Mouse (Mus musculus) megakaryocyte, embryonic 14.5 days (primary cell): ENCODE measurements around the gene Frmpd1. TPM values are rescaled to one million over a fixed set of nuclear protein-coding genes. Genes with fewer than 3 reads are reported as not detected.

ENCODE experiments used
- H3K27me3 ChIP-seq: replicated peaks from 2 replicates; pipeline ENCODE3; 2012; ENCODE audit warnings: inconsistent platforms
- H3K36me3 ChIP-seq: replicated peaks from 2 replicates; pipeline ENCODE3; 2012; ENCODE audit warnings: low read length, inconsistent platforms, mixed read lengths
- H3K4me1 ChIP-seq: 2 replicates; pipeline ENCODE4 v1.6.1; 2012; ENCODE audit warnings: inconsistent platforms
- H3K4me3 ChIP-seq: replicated peaks from 2 replicates; pipeline ENCODE3; 2012; ENCODE audit warnings: moderate library complexity, mild to moderate bottlenecking, inconsistent platforms
- H3K9me3 ChIP-seq: 2 replicates; pipeline ENCODE4 v1.6.1; 2012; ENCODE audit warnings: inconsistent platforms
- FLI1 ChIP-seq: IDR thresholded peaks from 2 replicates; pipeline ENCODE4 v1.6.1; 2012; ENCODE audit warnings: low read length, inconsistent platforms, mixed read lengths
- GATA1 ChIP-seq: IDR thresholded peaks from 3 replicates; pipeline ENCODE4 v1.6.1; 2012; ENCODE audit warnings: mixed read lengths, low read length, inconsistent platforms, borderline replicate concordance
- polyA plus RNA-seq: library from polyadenylated mRNA; stranded (reverse); fragments of >175 nt; gene quantifications from 2 replicates; pipeline ENCODE4 v1.2.3, GENCODE M21; 2012; ENCODE audit warnings: low replicate concordance; ENCODE audit not compliant: insufficient read depth

Frmpd1 gene
- polyA plus RNA-seq, 1 experiment: 0.08 TPM

DNA sequence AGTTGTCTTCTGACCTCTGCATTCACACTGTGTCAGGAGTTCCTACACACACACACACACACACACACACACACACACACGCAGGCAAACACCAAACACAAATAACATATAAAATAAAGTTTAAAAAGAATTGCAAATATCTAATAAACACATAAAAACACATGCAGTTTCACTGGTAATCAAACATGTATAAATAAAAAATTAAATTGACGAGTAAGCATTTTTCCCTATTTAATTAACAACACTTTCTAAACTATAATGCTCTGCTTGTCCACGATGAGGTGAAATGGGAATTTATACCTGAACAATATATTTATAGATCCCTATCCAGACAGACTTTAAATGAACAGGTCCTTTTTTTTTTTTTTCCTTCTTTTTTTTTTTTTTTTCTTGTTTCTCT lies 18.7 kb upstream of the Frmpd1 start:
- Histone ChIP-seq H3K36me3 (no peaks in the 10 kb centered on the region), H3K9me3 (peaks cover 7% of the 10 kb centered on the region; the same call in 1 of the 2 replicates), H3K4me3 (no peak overlapping the region), H3K27me3 (peaks cover 28% of the 10 kb centered on the region), H3K4me1 (peaks cover 22% of the 10 kb centered on the region)
- TF ChIP-seq GATA1 (no peak), FLI1 (no peak)

DNA sequence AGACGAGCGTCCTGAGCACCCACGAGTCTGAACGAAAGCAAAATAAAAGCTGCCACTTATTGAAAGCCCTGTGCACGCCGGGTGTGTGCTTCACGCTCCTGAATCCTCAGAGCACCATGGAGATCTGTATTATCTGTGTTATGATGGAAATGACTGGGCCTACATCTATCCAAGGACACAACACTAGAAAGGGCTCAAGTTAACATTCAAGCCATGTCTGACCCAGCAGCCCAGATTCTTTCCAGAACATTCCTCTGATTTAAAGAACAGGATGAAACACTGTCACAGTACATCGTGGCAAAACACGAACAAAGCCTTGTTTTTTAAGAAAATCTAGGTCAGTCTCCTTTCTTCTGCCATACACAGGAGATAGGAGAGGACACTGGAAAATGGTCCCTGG lies 13.3 kb upstream of the Frmpd1 start:
- no peaks in the 10 kb centered on the region for H3K36me3 ChIP-seq
- peaks cover 9% of the 10 kb centered on the region for H3K9me3 ChIP-seq
- H3K4me3 ChIP-seq: no peak overlapping the region
- H3K4me1 ChIP-seq: peaks cover 22% of the 10 kb centered on the region
- TF ChIP-seq GATA1: no peak
- peaks cover 32% of the 10 kb centered on the region for H3K27me3 ChIP-seq

DNA sequence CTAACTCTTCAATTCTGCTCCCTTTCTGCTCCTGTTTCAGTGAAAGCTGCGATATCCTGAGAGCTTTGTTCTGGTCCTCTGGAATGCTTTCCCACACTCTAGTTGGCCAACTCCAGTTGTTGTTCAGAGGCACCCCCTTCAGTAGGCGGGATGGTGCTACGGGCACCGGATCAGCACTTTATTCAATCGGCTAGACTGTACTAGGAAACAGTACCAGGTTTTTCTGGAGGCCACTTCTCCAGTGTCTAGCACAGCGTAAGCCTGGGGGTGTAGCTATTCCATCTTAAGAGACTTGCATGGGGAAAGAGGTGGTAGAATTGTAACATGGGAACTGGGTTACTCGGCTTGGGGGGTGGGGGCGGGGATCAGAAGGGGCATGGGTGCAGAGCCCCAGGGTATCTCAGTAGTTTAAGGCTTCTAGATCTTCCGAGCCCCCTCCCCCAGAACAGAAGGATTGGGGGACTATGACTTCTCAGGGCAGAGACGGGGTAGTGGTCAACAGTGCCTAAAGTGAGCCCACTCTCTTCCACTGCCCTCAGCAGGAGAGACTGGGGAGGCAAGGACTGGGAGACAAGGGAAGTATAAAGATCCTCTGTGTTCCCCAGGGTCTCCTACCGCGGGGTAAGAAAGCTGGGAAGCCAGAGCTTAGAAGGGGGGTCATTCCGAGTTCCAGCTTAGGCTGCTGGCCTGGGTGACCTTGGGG lies 706 bp upstream of the Frmpd1 start:
- Histone ChIP-seq H3K9me3 (peaks cover 3% of the 10 kb centered on the region; the same call in 1 of the 2 replicates), H3K4me3 (peak overlapping the region; percentile 91), H3K4me1 (peaks cover 15% of the 10 kb centered on the region), H3K27me3 (peaks cover 89% of the 10 kb centered on the region), H3K36me3 (no peaks in the 10 kb centered on the region)
- TF ChIP-seq FLI1: no peak

DNA sequence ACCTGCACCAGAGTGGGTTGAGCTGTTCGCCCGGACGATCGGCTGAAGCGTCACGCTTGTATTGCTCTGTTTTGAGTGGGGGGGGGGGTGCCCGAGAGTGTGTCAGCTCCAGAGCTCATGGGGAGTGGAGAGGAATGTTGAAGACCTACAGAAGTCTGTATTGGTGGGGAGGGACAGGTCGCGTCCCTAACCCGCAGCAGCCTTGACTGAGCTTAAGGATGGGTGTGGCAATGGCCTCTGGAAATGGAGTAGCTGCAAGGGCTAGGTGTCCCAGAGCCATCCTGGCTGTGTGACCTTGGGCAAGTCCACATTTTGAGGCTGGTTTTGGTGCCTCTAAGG lies 625 bp downstream of the Frmpd1 start:
- Histone ChIP-seq H3K9me3 (peaks cover 3% of the 10 kb centered on the region; the same call in 1 of the 2 replicates), H3K4me1 (peaks cover 15% of the 10 kb centered on the region), H3K27me3 (peaks cover 91% of the 10 kb centered on the region), H3K4me3 (peak overlapping the region; percentile 91), H3K36me3 (no peaks in the 10 kb centered on the region)
- no peak for TF ChIP-seq GATA1
- no peak for TF ChIP-seq FLI1

DNA sequence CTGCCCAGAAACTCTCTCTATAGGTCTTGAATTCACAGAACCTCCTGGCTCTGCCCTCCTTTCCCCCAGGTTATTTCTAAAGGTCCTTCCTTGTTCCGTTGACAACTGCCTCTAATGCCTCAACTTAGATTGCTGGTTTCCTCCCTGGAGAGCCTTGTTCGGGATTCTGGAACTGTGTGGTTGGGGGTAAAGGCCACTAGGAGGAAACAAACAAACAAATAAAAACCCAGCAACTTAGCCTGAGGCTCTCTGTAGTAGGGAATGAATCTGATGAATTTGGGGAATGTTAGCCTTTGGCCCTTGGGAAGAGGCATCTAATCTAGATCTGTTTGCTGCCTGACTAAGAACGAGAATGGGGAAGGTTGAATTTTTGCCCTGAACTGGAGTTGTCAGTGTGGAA lies 13.6 kb downstream of the Frmpd1 start:
- Histone ChIP-seq H3K9me3 (no peaks in the 10 kb centered on the region), H3K27me3 (peaks cover 28% of the 10 kb centered on the region), H3K4me3 (no peak overlapping the region), H3K4me1 (no peaks in the 10 kb centered on the region), H3K36me3 (no peaks in the 10 kb centered on the region)
- TF ChIP-seq FLI1: no peak
- TF ChIP-seq GATA1: no peak

DNA sequence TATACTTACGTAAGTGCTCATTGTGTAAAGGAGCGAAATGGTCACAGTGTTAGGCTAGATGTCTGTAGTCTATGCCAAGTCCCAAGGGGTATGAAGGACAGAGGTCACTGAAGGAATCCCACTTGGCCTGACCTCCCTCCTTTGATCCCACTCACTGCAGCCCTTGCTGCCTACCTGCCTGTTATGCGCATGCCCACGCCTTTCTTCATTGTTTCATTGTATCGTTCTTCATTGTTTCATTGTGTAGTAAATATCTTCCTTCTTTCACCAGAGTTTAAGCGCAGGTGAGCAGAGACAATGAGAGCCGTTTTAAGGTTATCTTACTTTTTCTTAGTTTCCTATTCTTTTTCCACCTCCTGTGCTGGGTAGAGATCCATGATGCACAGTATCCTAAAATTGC lies 18.6 kb downstream of the Frmpd1 start:
- TF ChIP-seq GATA1 (no peak), FLI1 (no peak)
- Histone ChIP-seq H3K4me3 (no peak overlapping the region), H3K27me3 (peaks cover 29% of the 10 kb centered on the region), H3K36me3 (no peaks in the 10 kb centered on the region), H3K4me1 (no peaks in the 10 kb centered on the region), H3K9me3 (no peaks in the 10 kb centered on the region)

DNA sequence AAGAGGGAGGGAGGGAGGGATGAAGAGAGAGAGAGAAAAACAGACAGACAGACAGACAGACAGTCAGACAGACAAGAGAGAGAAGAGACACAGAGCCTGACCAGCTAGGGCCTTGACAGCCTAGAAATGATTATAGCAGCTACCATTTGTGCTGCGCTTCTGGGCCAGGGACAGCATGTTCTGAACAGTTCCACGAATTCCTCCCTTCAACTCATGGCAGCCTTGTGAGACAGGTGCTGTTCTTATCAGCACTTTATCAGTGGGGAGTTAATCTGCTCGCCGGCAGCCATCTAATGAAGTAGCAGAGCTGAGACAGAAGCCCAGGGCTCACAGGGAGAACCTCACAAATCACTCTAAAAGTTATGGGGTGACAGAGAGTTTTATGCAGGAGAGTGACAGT lies 22.8 kb downstream of the Frmpd1 start:
- Histone ChIP-seq H3K36me3 (no peaks in the 10 kb centered on the region), H3K9me3 (no peaks in the 10 kb centered on the region)
- TF ChIP-seq FLI1 (no peak), GATA1 (no peak)

DNA sequence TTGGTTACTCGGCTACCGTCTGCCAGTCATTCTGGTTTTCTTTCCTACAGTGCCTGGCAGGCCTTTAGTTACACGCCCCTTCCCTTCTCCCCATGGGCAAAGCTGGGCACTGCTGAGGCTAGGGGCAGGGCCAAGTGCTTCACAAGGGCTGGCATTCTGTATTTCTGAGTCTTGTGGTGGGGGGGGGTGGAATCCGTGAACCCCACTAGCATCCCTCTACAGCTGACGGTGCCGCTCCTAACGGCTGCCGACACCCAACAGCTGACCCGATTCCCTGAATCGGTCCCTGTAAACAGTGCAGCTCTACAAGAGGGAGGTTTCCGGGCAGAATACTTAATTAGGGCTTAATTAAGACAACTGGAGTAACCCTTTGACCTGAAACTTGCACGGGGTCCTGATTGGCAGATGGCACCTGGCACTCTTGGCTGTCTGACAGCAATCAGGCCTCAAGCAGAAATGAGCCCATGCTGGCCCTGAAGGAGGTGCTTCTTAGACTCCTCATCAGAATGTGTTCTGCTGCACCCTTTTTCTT lies 24.2 kb downstream of the Frmpd1 start:
- Histone ChIP-seq H3K36me3 (no peaks in the 10 kb centered on the region), H3K9me3 (peaks cover 4% of the 10 kb centered on the region; the same call in 1 of the 2 replicates), H3K4me1 (no peaks in the 10 kb centered on the region; the same call in 1 of the 2 replicates), H3K4me3 (no peak overlapping the region), H3K27me3 (peaks cover 28% of the 10 kb centered on the region)
- TF ChIP-seq GATA1 (no peak), FLI1 (no peak)

More for the DNA sequence above, 22.8 kb downstream of the Frmpd1 start:
- H3K4me1 ChIP-seq: no peaks in the 10 kb centered on the region; the same call in 1 of the 2 replicates
- peaks cover 34% of the 10 kb centered on the region for H3K27me3 ChIP-seq
- no peak overlapping the region for H3K4me3 ChIP-seq

DNA sequence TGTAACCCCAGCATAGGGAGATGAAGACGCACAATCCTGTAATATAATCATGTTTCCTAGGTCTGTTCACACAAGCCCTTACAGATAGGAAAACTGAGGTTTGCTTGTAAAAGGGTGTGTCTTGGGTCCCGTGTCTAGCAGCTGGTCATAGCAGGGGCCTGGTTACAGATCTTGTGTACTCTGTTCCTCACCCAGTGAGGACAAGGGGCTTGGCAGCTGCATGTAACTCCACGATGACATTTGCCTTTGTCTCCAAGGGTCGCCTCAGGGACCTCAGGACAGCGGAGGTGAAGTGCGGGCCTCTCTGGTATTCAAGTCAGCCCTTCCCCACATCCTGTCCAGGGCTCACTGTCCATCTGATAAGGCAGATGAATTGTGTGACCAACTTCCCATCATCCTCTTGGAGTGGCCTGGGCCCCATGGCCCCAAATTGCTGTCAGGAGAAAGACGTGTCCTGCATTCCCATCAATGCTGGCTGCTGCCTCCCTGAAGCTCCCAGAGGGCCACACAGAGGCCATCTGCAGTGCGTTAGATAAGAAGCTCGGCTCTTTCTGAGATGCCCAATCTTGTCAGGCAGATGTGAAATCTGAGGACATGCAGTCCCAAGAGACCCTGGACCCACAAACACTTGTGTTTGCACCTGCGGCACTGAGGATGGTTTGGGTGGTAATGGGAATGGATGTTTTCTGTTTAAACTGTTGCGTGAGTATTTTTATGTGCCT lies 27.8 kb downstream of the Frmpd1 start:
- H3K9me3 ChIP-seq: peaks cover 12% of the 10 kb centered on the region
- TF ChIP-seq GATA1: no peak
- TF ChIP-seq FLI1: no peak

DNA sequence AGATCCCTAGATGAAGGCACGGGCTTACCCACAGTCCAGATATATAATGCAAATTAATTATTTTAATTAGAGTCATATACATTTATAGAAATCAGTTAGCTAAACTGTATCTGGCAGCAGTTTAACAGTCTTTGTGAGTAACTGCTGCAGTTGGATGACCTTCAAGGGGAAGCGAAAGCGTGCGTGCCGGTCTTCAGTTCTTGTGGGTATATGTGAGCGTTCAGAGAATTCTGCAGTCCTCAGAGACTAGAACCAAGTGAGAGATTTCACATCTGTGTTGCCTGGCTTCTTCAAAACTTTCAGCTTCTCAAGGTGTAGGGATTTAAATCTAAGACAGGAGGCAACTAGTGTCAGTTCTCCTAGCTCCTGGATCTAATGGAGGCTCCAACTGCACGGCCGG lies 35.3 kb downstream of the Frmpd1 start:
- H3K36me3 ChIP-seq: no peaks in the 10 kb centered on the region
- H3K4me3 ChIP-seq: no peak overlapping the region
- H3K4me1 ChIP-seq: no peaks in the 10 kb centered on the region
- no peaks in the 10 kb centered on the region; the same call in 1 of the 2 replicates for H3K9me3 ChIP-seq
- H3K27me3 ChIP-seq: peaks cover 9% of the 10 kb centered on the region
- TF ChIP-seq GATA1: no peak

More for the DNA sequence above, 27.8 kb downstream of the Frmpd1 start:
- H3K36me3 ChIP-seq: no peaks in the 10 kb centered on the region
- peaks cover 23% of the 10 kb centered on the region for H3K27me3 ChIP-seq
- no peak overlapping the region for H3K4me3 ChIP-seq
- no peaks in the 10 kb centered on the region; the same call in 1 of the 2 replicates for H3K4me1 ChIP-seq
